Mouse (Mus musculus) neural tube, embryonic 12.5 days (tissue): Measurements from ENCODE around the gene Lgalsl. TPM values are rescaled to one million over a fixed set of nuclear protein-coding genes. Genes with fewer than 3 reads are reported as not detected.

Experiments used
- ATAC-seq: fragments of 200-750 bp; cut with Nextera tagmentation; 2 replicates; pipeline ENCODE4 v1.8.0; 2017; ENCODE audit warnings: low read depth, mild to moderate bottlenecking, moderate TSS enrichment, moderate library complexity; ENCODE audit not compliant: low FRiP score
- H3K27ac ChIP-seq: fragments of 300-500 bp; sonication (generic); 2 replicates; pipeline ENCODE4 v1.5.1; 2016
- H3K27me3 ChIP-seq: fragments of 300-500 bp; sonication (generic); replicated peaks from 2 replicates; pipeline ENCODE4 v1.6.1; 2016; ENCODE audit warnings: mild to moderate bottlenecking
- H3K36me3 ChIP-seq: fragments of 300-500 bp; sonication (generic); 2 replicates; pipeline ENCODE4 v1.6.1; 2016; ENCODE audit warnings: mild to moderate bottlenecking
- H3K4me1 ChIP-seq: fragments of 300-500 bp; sonication (generic); 2 replicates; pipeline ENCODE4 v1.6.1; 2016
- H3K4me2 ChIP-seq: fragments of 300-500 bp; sonication (generic); replicated peaks from 2 replicates; pipeline ENCODE4 v1.6.1; 2016; ENCODE audit warnings: mild to moderate bottlenecking
- H3K4me3 ChIP-seq: fragments of 300-500 bp; sonication (generic); 2 replicates; pipeline ENCODE4 v1.5.1; 2016
- H3K9ac ChIP-seq: fragments of 300-500 bp; sonication (generic); 2 replicates; pipeline ENCODE4 v1.6.1; 2016; ENCODE audit warnings: mild to moderate bottlenecking
- H3K9me3 ChIP-seq: fragments of 300-500 bp; sonication (generic); 2 replicates; pipeline ENCODE4 v1.6.1; 2016; ENCODE audit warnings: mild to moderate bottlenecking
- WGBS: fragments of 180-500 bp; shearing (Covaris S2); methylation state at CpG from one replicate; pipeline ENCODE4 v1.1.7; 2016; 5-methylcytosine and 5-hydroxymethylcytosine counted together
- polyA plus RNA-seq: library from polyadenylated mRNA; unstranded; fragments of >200 nt; fragmentation: Nextera tagmentation; extraction: Ambion mirVana; gene quantifications from 2 replicates; pipeline ENCODE4 v1.2.1, GENCODE M21; 2016

The Lgalsl gene
- 34.1 and 35.0 TPM in 2 replicates for polyA plus RNA-seq

DNA sequence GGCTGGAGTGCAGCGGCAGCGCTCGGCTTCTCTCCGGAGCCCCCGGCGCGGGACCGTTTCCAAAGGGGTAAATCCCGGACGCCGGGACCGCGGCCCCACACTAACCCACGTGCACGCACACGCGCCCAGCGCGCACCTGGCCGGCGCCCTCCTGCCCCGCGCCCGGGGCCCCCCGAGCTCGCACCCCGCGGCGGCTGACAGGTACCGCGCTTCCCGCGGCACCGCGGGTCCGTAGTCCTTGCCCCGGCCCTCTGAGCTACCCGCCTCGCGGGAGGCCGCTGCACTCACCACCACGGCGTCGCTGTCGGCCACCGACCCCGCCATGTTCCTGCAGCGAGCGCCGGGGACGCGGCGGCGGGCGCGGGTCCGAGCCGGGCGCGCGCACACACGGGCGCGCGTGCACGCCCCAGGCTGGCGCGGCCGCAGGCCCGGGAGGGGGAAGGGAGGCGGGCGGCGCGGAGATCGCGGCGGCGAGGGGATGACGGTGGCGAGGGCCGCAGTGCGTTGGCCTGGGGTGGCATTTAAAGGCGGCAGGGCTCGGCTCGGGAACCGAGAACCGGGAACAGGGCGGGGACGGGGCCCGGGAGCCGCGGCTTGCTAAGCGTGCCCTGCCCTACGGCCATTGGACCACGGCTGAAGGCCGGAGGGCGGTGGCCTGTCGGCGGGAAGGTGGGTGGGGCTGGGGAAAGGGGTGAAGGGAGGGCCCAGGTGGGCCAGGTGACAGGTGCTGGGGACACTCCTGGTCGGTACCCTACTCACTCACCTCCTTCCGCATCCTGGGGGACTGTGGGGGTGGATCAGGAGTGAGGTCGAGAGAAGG, at the start of gene Lgalsl:
TSS of gene Lgalsl (minus strand) at position 371 of the 820 bp plus-strand sequence.
- under 1% methylated on average over 102 of the region's 102 CpGs for WGBS
- Histone ChIP-seq H3K36me3 (peaks cover 17% of the 10 kb centered on the region), H3K4me2 (peak within 1 kb of the TSS; percentile 93), H3K4me3 (peak within 1 kb of the TSS; percentile 80), H3K9ac (peak within 1 kb of the TSS; percentile 89), H3K27me3 (0 out of 2 replicates have a peak, but pooled peaks cover 3% of the 10 kb centered on the region), H3K9me3 (no peaks in the 10 kb centered on the region), H3K4me1 (peaks cover 15% of the 10 kb centered on the region; the same call in 1 of the 2 replicates), H3K27ac (peak within 1 kb of the TSS; percentile 64; the same call in 1 of the 2 replicates)
- ATAC-seq: peak; percentile 86

DNA sequence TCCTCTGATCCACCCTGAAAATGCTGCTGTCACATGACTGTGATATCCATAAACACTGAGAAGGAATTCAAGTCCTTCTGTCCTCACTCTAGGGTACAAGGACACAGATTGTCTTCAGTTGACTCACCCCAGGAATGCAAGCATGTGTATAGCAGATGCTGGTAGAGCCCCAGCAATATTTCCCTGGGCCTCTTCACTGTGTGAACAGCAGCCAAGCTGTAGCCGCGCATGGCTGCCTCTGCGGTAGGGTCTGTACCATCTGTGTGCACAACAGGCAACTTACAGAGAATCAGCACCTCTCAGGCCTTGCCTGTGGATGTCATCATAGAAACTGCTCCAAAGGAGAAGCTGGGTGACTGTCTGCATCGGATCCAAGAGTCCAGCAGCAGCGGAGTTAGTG, 47.8 kb upstream of the Lgalsl start:
- Histone ChIP-seq H3K27me3 (no peaks in the 10 kb centered on the region), H3K4me2 (no peak overlapping the region), H3K36me3 (no peaks in the 10 kb centered on the region), H3K4me1 (no peaks in the 10 kb centered on the region), H3K9ac (no peak overlapping the region), H3K4me3 (no peak overlapping the region), H3K9me3 (no peaks in the 10 kb centered on the region), H3K27ac (no peak overlapping the region)
- no peak for ATAC-seq
- 87% methylated on average over 5 of the region's 5 CpGs for WGBS

DNA sequence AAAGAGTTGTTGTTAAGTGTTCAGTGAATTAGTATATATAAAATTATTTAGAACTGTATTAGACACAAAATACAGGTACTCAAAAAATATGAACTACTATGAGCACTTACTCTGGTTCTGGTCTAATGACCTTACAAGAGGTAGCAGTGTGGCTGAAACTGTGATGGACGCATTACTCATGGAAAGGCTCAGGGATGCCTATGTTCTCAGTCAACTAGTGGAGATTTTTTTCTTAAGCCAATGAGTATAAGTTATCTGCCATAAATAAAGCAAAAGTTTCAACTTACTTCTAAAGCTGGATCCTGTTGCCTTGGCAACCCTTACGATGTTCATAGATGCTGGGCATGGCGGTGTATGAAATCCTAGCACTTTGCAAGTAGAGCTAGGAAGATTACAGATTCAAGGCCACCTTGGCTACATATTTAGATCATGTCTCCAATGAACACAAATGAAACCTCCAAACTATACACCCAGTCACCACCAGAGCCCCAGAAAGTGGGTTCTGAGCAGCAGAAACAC, 46.8 kb upstream of the Lgalsl start:
- 90% methylated on average over 3 of the region's 3 CpGs for WGBS
- H3K4me3 ChIP-seq: no peak overlapping the region
- H3K4me1 ChIP-seq: no peaks in the 10 kb centered on the region
- H3K4me2 ChIP-seq: no peak overlapping the region
- H3K27ac ChIP-seq: no peak overlapping the region
- H3K9ac ChIP-seq: no peak overlapping the region
- H3K36me3 ChIP-seq: no peaks in the 10 kb centered on the region
- H3K27me3 ChIP-seq: no peaks in the 10 kb centered on the region
- ATAC-seq: no peak
- no peaks in the 10 kb centered on the region for H3K9me3 ChIP-seq

DNA sequence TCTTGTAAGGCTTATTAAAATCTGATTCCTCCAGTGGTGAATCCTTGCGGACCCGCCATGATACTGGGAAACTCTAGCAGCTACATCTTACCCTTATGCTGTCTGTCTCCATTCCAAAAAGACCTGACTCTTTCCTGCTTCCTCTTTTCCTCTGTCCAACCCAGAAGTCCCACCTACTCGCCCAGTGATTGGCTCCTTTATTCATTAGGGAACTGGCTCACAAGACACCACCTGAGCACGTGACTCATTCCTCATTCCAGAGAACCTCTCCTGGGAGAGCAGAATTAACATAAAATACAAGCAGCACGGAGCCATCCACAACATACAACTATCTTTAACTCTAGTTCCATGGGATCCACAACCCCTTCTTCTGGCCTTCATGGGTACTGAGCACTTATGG, 42.5 kb upstream of the Lgalsl start:
- H3K27me3 ChIP-seq: no peaks in the 10 kb centered on the region
- H3K4me1 ChIP-seq: no peaks in the 10 kb centered on the region
- no peak overlapping the region for H3K4me3 ChIP-seq
- no peak overlapping the region for H3K4me2 ChIP-seq
- no peaks in the 10 kb centered on the region for H3K36me3 ChIP-seq
- H3K9ac ChIP-seq: no peak overlapping the region
- no peak overlapping the region for H3K27ac ChIP-seq
- ATAC-seq: no peak
- 73% methylated on average over 5 of the region's 5 CpGs for WGBS
- no peaks in the 10 kb centered on the region for H3K9me3 ChIP-seq

DNA sequence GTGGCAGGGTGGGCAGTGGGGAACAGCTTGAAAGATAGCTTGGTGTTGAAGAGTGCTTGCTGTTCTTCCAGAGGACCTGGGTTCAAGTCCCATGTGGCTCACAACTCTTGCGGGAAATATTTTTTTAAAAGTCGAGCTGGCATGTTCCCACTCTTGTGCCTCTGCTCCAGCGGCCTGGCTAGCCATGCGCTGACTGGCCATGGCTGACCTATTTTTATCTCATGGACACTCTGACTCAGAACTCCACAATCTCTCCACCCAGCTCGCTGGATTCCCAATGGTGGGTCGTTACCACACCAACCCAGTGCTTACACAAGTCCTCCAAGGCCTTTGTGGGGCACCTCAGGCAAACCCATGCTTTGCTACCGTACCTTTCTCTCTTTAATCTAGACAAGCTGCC, 42.1 kb upstream of the Lgalsl start:
- 91% methylated on average over 7 of the region's 7 CpGs for WGBS
- no peak overlapping the region for H3K9ac ChIP-seq

DNA sequence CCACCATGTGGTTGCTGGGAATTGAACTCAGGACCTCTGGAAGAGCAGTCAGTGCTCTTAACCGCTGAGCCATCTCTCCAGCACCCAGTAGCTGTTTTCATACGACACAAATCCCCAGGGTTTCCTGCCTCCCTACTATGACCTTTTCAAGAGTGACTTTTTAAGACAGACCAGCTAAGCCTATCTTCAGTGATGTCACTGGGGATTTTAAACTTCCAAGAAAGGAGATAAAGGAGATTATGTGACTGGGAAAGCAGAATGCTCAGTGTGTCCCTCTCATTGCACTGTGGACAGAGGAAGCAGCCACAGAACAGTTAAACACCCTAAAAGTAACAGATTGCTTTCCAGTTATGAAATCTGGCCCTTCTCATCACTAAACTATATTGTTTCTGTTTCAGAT, 41.6 kb upstream of the Lgalsl start:
- 82% methylated on average over 2 of the region's 2 CpGs for WGBS
- Histone ChIP-seq H3K27ac (no peak overlapping the region), H3K4me1 (no peaks in the 10 kb centered on the region), H3K9ac (no peak overlapping the region), H3K27me3 (no peaks in the 10 kb centered on the region), H3K4me3 (no peak overlapping the region), H3K9me3 (no peaks in the 10 kb centered on the region), H3K36me3 (no peaks in the 10 kb centered on the region), H3K4me2 (no peak overlapping the region)
- ATAC-seq: no peak

More for the DNA sequence above, 42.1 kb upstream of the Lgalsl start:
- ATAC-seq: no peak
- Histone ChIP-seq H3K9me3 (no peaks in the 10 kb centered on the region), H3K4me2 (no peak overlapping the region), H3K4me3 (no peak overlapping the region), H3K27ac (no peak overlapping the region), H3K27me3 (no peaks in the 10 kb centered on the region), H3K36me3 (no peaks in the 10 kb centered on the region), H3K4me1 (no peaks in the 10 kb centered on the region)

DNA sequence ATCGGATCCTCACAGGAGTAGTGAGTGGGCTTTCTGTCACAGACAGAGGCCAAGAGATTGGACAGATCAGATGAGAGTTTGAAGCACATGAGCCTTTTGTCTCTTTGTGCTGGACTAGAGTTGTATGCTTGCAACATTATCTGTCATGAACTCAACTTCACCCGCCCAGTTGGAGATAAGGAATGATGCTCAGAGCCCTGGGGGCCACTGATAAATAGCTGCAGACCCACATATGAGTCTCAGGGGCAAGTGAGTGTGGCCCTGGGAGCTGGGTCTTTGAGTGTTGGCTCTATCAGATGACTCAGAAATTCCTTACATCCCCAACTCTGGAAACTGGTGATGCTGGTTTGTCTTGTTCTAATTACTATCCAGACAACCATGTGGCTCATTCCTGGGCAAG, 39.1 kb upstream of the Lgalsl start:
- H3K4me1 ChIP-seq: no peaks in the 10 kb centered on the region
- H3K36me3 ChIP-seq: no peaks in the 10 kb centered on the region
- H3K4me2 ChIP-seq: no peak overlapping the region
- H3K4me3 ChIP-seq: no peak overlapping the region
- no peaks in the 10 kb centered on the region for H3K9me3 ChIP-seq
- 89% methylated on average over 2 of the region's 2 CpGs for WGBS
- no peak overlapping the region for H3K9ac ChIP-seq
- no peak for ATAC-seq
- no peaks in the 10 kb centered on the region for H3K27me3 ChIP-seq
- no peak overlapping the region for H3K27ac ChIP-seq

DNA sequence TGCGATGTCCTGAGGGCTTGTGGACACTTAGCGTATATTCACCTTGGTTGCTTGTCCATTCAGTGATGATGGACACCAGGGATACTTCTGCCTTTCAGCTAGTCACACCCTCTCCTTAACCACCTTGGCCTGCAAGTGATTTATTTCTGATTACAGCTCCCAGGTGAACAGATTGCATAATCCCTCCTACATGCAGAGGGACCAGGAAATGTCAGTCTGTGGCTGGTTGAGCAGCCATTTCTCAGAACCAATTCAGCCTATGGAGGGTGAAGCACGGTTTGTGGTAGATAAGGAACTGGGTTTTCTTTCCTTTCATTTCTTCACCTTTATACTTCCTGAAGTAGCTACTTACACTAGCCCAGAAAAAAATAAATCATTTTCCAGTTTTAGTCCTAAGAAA, 34.6 kb upstream of the Lgalsl start:
- Histone ChIP-seq H3K4me1 (no peaks in the 10 kb centered on the region), H3K36me3 (no peaks in the 10 kb centered on the region), H3K9ac (no peak overlapping the region), H3K4me3 (no peak overlapping the region), H3K9me3 (no peaks in the 10 kb centered on the region), H3K27me3 (no peaks in the 10 kb centered on the region), H3K4me2 (no peak overlapping the region), H3K27ac (no peak overlapping the region)
- ATAC-seq: no peak
- 88% methylated on average over 3 of the region's 3 CpGs for WGBS

DNA sequence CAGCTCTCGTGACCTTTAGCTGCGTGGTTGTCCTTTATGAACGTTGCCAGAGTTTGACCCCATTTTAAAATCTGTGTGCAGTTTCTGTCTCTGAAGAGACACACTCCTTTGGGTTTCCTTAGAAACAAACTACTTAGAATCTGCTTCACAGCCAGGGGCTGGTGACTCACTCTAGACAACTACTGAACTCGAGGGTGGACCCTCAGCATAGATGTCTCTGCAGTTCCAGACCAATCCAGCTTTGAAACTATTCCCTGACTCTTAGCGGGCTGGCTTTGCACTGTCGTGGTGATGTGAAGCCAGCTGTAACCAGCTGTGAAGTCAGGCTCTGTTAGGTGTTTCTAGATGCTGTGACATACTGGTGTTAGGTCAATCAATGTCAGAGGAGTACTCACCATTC, 33.8 kb upstream of the Lgalsl start:
- ATAC-seq: no peak
- Histone ChIP-seq H3K36me3 (no peaks in the 10 kb centered on the region), H3K4me2 (no peak overlapping the region), H3K27ac (no peak overlapping the region), H3K9me3 (no peaks in the 10 kb centered on the region), H3K4me3 (no peak overlapping the region), H3K4me1 (0 out of 2 replicates have a peak, but pooled peaks cover 4% of the 10 kb centered on the region), H3K27me3 (no peaks in the 10 kb centered on the region), H3K9ac (no peak overlapping the region)
- 79% methylated on average over 6 of the region's 6 CpGs for WGBS

DNA sequence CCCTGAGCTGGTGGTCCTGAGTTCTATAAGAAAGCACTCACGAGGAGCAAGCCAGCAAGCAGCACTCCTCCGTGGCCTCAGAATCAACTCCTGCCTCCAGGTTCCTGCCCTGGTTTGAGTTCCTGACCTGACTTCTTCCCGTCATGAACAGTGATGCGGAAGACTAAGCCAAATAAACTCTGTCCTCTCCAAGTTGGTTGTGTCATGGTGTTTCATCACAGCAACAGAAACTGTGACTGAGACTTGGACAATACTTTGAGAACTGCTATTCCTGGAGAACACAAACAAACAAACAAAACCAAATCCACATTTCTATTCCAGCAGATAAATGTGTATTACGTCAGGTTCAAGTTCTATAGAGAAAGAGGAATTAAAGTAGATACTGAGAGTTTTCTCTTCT, 31.2 kb upstream of the Lgalsl start:
- WGBS: 81% methylated on average over 5 of the region's 5 CpGs
- H3K4me2 ChIP-seq: no peak overlapping the region

DNA sequence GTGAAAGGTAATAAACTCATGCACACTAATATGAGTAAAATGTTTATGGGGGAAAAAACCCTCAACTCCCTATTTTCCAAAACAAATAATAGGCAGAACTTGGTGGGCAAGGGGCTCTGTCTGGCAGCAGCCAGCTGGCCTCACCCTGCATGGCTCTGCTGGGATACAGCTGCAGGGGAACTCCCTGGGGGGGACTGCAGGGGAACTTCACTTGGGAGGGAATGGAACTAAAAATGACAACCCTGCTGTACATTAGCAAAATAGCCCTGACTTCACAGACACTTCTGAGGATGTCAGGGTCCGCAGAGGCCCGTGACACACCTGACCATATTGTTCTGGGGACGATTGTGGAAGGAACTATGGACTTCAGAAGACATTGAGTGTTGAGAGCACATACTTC, 29.5 kb upstream of the Lgalsl start:
- no peak for ATAC-seq
- H3K9ac ChIP-seq: no peak overlapping the region
- no peak overlapping the region for H3K27ac ChIP-seq
- H3K9me3 ChIP-seq: no peaks in the 10 kb centered on the region
- no peaks in the 10 kb centered on the region for H3K36me3 ChIP-seq
- no peak overlapping the region for H3K4me3 ChIP-seq
- no peak overlapping the region for H3K4me2 ChIP-seq
- H3K27me3 ChIP-seq: no peaks in the 10 kb centered on the region
- WGBS: 96% methylated on average over 3 of the region's 3 CpGs
- peaks cover 15% of the 10 kb centered on the region; the same call in 1 of the 2 replicates for H3K4me1 ChIP-seq

More for the DNA sequence above, 31.2 kb upstream of the Lgalsl start:
- Histone ChIP-seq H3K9ac (no peak overlapping the region), H3K9me3 (no peaks in the 10 kb centered on the region), H3K4me3 (no peak overlapping the region), H3K27ac (no peak overlapping the region), H3K36me3 (no peaks in the 10 kb centered on the region), H3K27me3 (no peaks in the 10 kb centered on the region), H3K4me1 (0 out of 2 replicates have a peak, but pooled peaks cover 8% of the 10 kb centered on the region)
- ATAC-seq: no peak

DNA sequence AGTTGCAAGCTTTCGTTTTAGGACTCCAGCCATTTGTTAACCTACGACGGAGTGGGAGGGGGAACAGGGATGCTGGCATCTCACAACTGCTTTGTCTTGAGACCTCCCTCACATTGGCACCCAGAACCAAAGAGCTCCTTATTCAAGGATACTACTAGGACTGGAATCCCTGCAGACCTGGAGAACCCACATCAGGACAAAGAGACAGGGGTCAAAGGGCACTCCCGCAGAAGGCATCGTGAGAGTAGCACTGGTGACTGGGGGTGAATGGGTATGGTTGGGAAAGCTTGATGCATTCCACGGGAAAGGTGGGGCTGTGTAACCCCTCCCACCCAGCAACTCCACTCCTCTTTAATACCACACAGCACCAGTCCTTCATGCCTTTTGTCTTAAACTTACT, 29.0 kb upstream of the Lgalsl start:
- Histone ChIP-seq H3K9ac (no peak overlapping the region), H3K4me3 (no peak overlapping the region), H3K4me1 (peaks cover 15% of the 10 kb centered on the region; the same call in 1 of the 2 replicates), H3K4me2 (no peak overlapping the region), H3K36me3 (no peaks in the 10 kb centered on the region), H3K27me3 (no peaks in the 10 kb centered on the region), H3K27ac (no peak overlapping the region), H3K9me3 (no peaks in the 10 kb centered on the region)
- no peak for ATAC-seq
- WGBS: 45% methylated on average over 6 of the region's 6 CpGs
